Mouse (Mus musculus) kidney, embryonic 16.5 days (tissue): ENCODE data around the gene Tbl1x. TPM values are rescaled to one million over a fixed set of nuclear protein-coding genes. Genes with fewer than 3 reads are reported as not detected.

Experiments
- ATAC-seq: fragments of 200-750 bp; cut with Nextera tagmentation; 2 replicates; pipeline ENCODE4 v1.8.0; 2017; ENCODE audit warnings: moderate TSS enrichment; ENCODE audit not compliant: low FRiP score, low TSS enrichment
- H3K27ac ChIP-seq: fragments of 300-500 bp; sonication (generic); 2 replicates; pipeline ENCODE4 v1.5.1; 2014; ENCODE audit warnings: low read length
- H3K27me3 ChIP-seq: fragments of 300-500 bp; sonication (generic); 2 replicates; pipeline ENCODE4 v1.6.1; 2014; ENCODE audit warnings: low read length, control low read depth, mixed read lengths; ENCODE audit not compliant: insufficient read depth
- H3K36me3 ChIP-seq: fragments of 300-500 bp; sonication (generic); 2 replicates; pipeline ENCODE4 v1.6.1; 2014; ENCODE audit warnings: low read length, control low read depth, mixed read lengths; ENCODE audit not compliant: insufficient read depth
- H3K4me1 ChIP-seq: fragments of 300-500 bp; sonication (generic); 2 replicates; pipeline ENCODE4 v1.6.1; 2014; ENCODE audit warnings: low read length, control low read depth, mixed read lengths; ENCODE audit not compliant: insufficient read depth
- H3K4me2 ChIP-seq: fragments of 300-500 bp; sonication (generic); replicated peaks from 2 replicates; pipeline ENCODE4 v1.6.1; 2014; ENCODE audit warnings: low read depth, low read length
- H3K4me3 ChIP-seq: fragments of 300-500 bp; sonication (generic); 2 replicates; pipeline ENCODE4 v1.5.1; 2014; ENCODE audit warnings: mild to moderate bottlenecking, low read length
- H3K9ac ChIP-seq: fragments of 300-500 bp; sonication (generic); replicated peaks from 2 replicates; pipeline ENCODE4 v1.6.1; 2014; ENCODE audit warnings: low read length
- H3K9me3 ChIP-seq: fragments of 300-500 bp; sonication (generic); 2 replicates; pipeline ENCODE4 v1.6.1; 2016; ENCODE audit warnings: low read length, control low read depth
- WGBS: fragments of 180-500 bp; shearing (Covaris S2); extraction: QIAGEN DNeasy Blood & Tissue Kit; methylation state at CpG from one replicate; pipeline ENCODE4 v1.1.7; 2014; 5-methylcytosine and 5-hydroxymethylcytosine counted together
- polyA plus RNA-seq: library from polyadenylated mRNA; unstranded; fragments of >200 nt; fragmentation: Nextera tagmentation; extraction: Ambion mirVana; gene quantifications from 2 replicates; pipeline ENCODE4 v1.2.1, GENCODE M21; 2015

Gene Tbl1x
- polyA plus RNA-seq, 1 experiment from 2014 or later: 79.6 TPM

GRCm38 (mm10) chrX:77555985-77556384, 45.2 kb downstream of the Tbl1x start:
- H3K27ac ChIP-seq: no peak overlapping the region
- no peaks in the 10 kb centered on the region; the same call in 1 of the 2 replicates for H3K36me3 ChIP-seq
- no peak overlapping the region for H3K4me3 ChIP-seq
- no peaks in the 10 kb centered on the region for H3K4me1 ChIP-seq
- H3K4me2 ChIP-seq: no peak overlapping the region
- no peak overlapping the region for H3K9ac ChIP-seq
- ATAC-seq: no peak
- H3K27me3 ChIP-seq: no peaks in the 10 kb centered on the region
- H3K9me3 ChIP-seq: peaks cover 8% of the 10 kb centered on the region
- WGBS: 60% methylated on average over 1 of the region's 1 CpGs

- no peak overlapping the region for H3K4me2 ChIP-seq
- H3K36me3 ChIP-seq: no peaks in the 10 kb centered on the region; the same call in 1 of the 2 replicates
- no peak overlapping the region for H3K4me3 ChIP-seq
- H3K27ac ChIP-seq: no peak overlapping the region
- H3K9ac ChIP-seq: no peak overlapping the region
- H3K27me3 ChIP-seq: no peaks in the 10 kb centered on the region
- ATAC-seq: no peak
- peaks cover 8% of the 10 kb centered on the region for H3K9me3 ChIP-seq
- H3K4me1 ChIP-seq: no peaks in the 10 kb centered on the region
Measured at GRCm38 (mm10) chrX:77559199-77559881, 48.5 kb downstream of the Tbl1x start.

GRCm38 (mm10) chrX:77563616-77564015, 52.8 kb downstream of the Tbl1x start:
- no peak for ATAC-seq
- no peaks in the 10 kb centered on the region; the same call in 1 of the 2 replicates for H3K36me3 ChIP-seq
- H3K4me1 ChIP-seq: no peaks in the 10 kb centered on the region
- 77% methylated on average over 2 of the region's 2 CpGs for WGBS
- H3K27ac ChIP-seq: no peak overlapping the region
- H3K27me3 ChIP-seq: no peaks in the 10 kb centered on the region
- H3K9me3 ChIP-seq: peaks cover 8% of the 10 kb centered on the region
- no peak overlapping the region for H3K4me3 ChIP-seq
- H3K4me2 ChIP-seq: no peak overlapping the region
- no peak overlapping the region for H3K9ac ChIP-seq

- Histone ChIP-seq H3K27me3 (no peaks in the 10 kb centered on the region), H3K4me1 (no peaks in the 10 kb centered on the region), H3K36me3 (no peaks in the 10 kb centered on the region), H3K9ac (no peak overlapping the region), H3K4me2 (no peak overlapping the region), H3K9me3 (no peaks in the 10 kb centered on the region), H3K27ac (no peak overlapping the region), H3K4me3 (no peak overlapping the region)
- no peak for ATAC-seq
- WGBS: 79% methylated on average over 1 of the region's 1 CpGs
Measured at GRCm38 (mm10) chrX:77566739-77567138, 55.9 kb downstream of the Tbl1x start.

GRCm38 (mm10) chrX:77568013-77568412, 57.2 kb downstream of the Tbl1x start:
- H3K4me2 ChIP-seq: no peak overlapping the region
- 31% methylated on average over 2 of the region's 2 CpGs for whole genome bisulfite sequencing
- H3K36me3 ChIP-seq: no peaks in the 10 kb centered on the region
- H3K27ac ChIP-seq: no peak overlapping the region
- H3K4me3 ChIP-seq: no peak overlapping the region
- no peaks in the 10 kb centered on the region for H3K27me3 ChIP-seq
- ATAC-seq: no peak
- H3K9ac ChIP-seq: no peak overlapping the region
- no peaks in the 10 kb centered on the region for H3K4me1 ChIP-seq
- no peaks in the 10 kb centered on the region for H3K9me3 ChIP-seq

- Histone ChIP-seq H3K4me3 (no peak overlapping the region), H3K27me3 (no peaks in the 10 kb centered on the region), H3K36me3 (no peaks in the 10 kb centered on the region), H3K9me3 (no peaks in the 10 kb centered on the region), H3K9ac (no peak overlapping the region), H3K4me2 (no peak overlapping the region), H3K27ac (no peak overlapping the region), H3K4me1 (no peaks in the 10 kb centered on the region)
- 79% methylated on average over 1 of the region's 1 CpGs for WGBS
- ATAC-seq: no peak
Measured at GRCm38 (mm10) chrX:77573743-77574142, 62.9 kb downstream of the Tbl1x start.

GRCm38 (mm10) chrX:77577108-77577507, 66.3 kb downstream of the Tbl1x start:
- no peaks in the 10 kb centered on the region for H3K36me3 ChIP-seq
- no peak overlapping the region for H3K4me2 ChIP-seq
- ATAC-seq: no peak
- no peaks in the 10 kb centered on the region for H3K4me1 ChIP-seq
- H3K9me3 ChIP-seq: no peaks in the 10 kb centered on the region
- H3K4me3 ChIP-seq: no peak overlapping the region
- H3K27ac ChIP-seq: no peak overlapping the region
- 72% methylated on average over 3 of the region's 3 CpGs for WGBS
- H3K27me3 ChIP-seq: no peaks in the 10 kb centered on the region
- no peak overlapping the region for H3K9ac ChIP-seq

GRCm38 (mm10) chrX:77578172-77578571, 67.4 kb downstream of the Tbl1x start:
- WGBS: 79% methylated on average over 1 of the region's 1 CpGs
- Histone ChIP-seq H3K9ac (no peak overlapping the region), H3K36me3 (no peaks in the 10 kb centered on the region), H3K27ac (no peak overlapping the region), H3K4me1 (no peaks in the 10 kb centered on the region), H3K4me2 (no peak overlapping the region), H3K9me3 (no peaks in the 10 kb centered on the region), H3K4me3 (no peak overlapping the region), H3K27me3 (no peaks in the 10 kb centered on the region)
- no peak for ATAC-seq

GRCm38 (mm10) chrX:77579964-77580363, 69.2 kb downstream of the Tbl1x start:
- no peaks in the 10 kb centered on the region for H3K4me1 ChIP-seq
- H3K36me3 ChIP-seq: no peaks in the 10 kb centered on the region
- no peak for ATAC-seq
- WGBS: 72% methylated on average over 4 of the region's 4 CpGs
- no peak overlapping the region for H3K9ac ChIP-seq
- no peak overlapping the region for H3K27ac ChIP-seq
- no peaks in the 10 kb centered on the region for H3K9me3 ChIP-seq
- H3K27me3 ChIP-seq: no peaks in the 10 kb centered on the region
- H3K4me3 ChIP-seq: no peak overlapping the region
- H3K4me2 ChIP-seq: no peak overlapping the region

- ATAC-seq: no peak
- no peaks in the 10 kb centered on the region for H3K36me3 ChIP-seq
- no peak overlapping the region for H3K9ac ChIP-seq
- H3K9me3 ChIP-seq: no peaks in the 10 kb centered on the region
- no peaks in the 10 kb centered on the region for H3K4me1 ChIP-seq
- H3K27me3 ChIP-seq: no peaks in the 10 kb centered on the region
- H3K27ac ChIP-seq: no peak overlapping the region
- no peak overlapping the region for H3K4me3 ChIP-seq
- WGBS: 86% methylated on average over 2 of the region's 2 CpGs
- no peak overlapping the region for H3K4me2 ChIP-seq
Measured at GRCm38 (mm10) chrX:77585974-77586373, 75.2 kb downstream of the Tbl1x start.
